Mouse (Mus musculus) spleen, adult 2 months (tissue): ENCODE results near the gene Raet1e. TPM values are rescaled to one million over a fixed set of nuclear protein-coding genes. Genes with fewer than 3 reads are reported as not detected.
A peak's percentile ranks its signal among the peaks of the same experiment; 100 is the strongest.
"Not testable (repeated sequence)": the region's sequence is repeated elsewhere in the genome, so short reads cannot be mapped to it uniquely, and the experiment has no call there.

Experiments
- DNase-seq, 2 experiments: peaks; one replicate each; pipeline versions ENCODE4 v3.0.0 to v3.0.0-alpha.2; 2012 to 2021; ENCODE audit warnings: low spot score in 2 of 2, low read depth in 1 of 2
- H3K27ac ChIP-seq: fragments of 200-500 bp; 2 replicates; pipeline ENCODE4 v1.5.1; 2012; ENCODE audit warnings: low read length, inconsistent platforms; ENCODE audit not compliant: insufficient read depth
- H3K27me3 ChIP-seq: fragments of 200-500 bp; 2 replicates; pipeline ENCODE4 v1.6.1; 2012; ENCODE audit warnings: mild to moderate bottlenecking, moderate library complexity, low read length, inconsistent platforms; ENCODE audit not compliant: control insufficient read depth, insufficient read depth
- H3K36me3 ChIP-seq: fragments of 200-500 bp; 2 replicates; pipeline ENCODE4 v1.6.1; 2012; ENCODE audit warnings: mild to moderate bottlenecking, low read length, inconsistent platforms; ENCODE audit not compliant: control insufficient read depth, insufficient read depth
- H3K4me1 ChIP-seq: fragments of 200-500 bp; 2 replicates; pipeline ENCODE4 v1.6.1; 2011; ENCODE audit warnings: inconsistent platforms; ENCODE audit not compliant: control insufficient read depth, insufficient read depth, insufficient read length
- H3K4me3 ChIP-seq: fragments of 200-500 bp; 2 replicates; pipeline ENCODE4 v1.5.1; 2011; ENCODE audit warnings: mild to moderate bottlenecking, inconsistent platforms; ENCODE audit not compliant: insufficient read depth, insufficient read length; ENCODE audit errors: extremely low read depth
- CTCF ChIP-seq: fragments of 200-500 bp; IDR thresholded peaks from 2 replicates; pipeline ENCODE4 v1.5.1; 2011; ENCODE audit warnings: mild to moderate bottlenecking, inconsistent platforms; ENCODE audit not compliant: insufficient read depth, insufficient read length, insufficient replicate concordance; ENCODE audit errors: extremely low read depth
- POLR2A ChIP-seq: fragments of 200-500 bp; IDR thresholded peaks from 2 replicates; pipeline ENCODE4 v1.6.1; 2011; ENCODE audit warnings: low read depth, low read length, inconsistent platforms
- WGBS: fragments of 180-500 bp; shearing (Covaris S2); methylation state at CpG from one replicate; pipeline ENCODE4 v1.1.7; 2018; 5-methylcytosine and 5-hydroxymethylcytosine counted together
- polyA plus RNA-seq: library from polyadenylated mRNA; depleted of rRNA; stranded (reverse); fragments of >200 nt; gene quantifications from 2 replicates; pipeline ENCODE4 v1.2.3, GENCODE M21; 2012

Raet1e gene
- polyA plus RNA-seq, 1 experiment: 0.14 TPM

GRCm38 (mm10) chr10:22154871-22155799, 3.2 kb upstream of the Raet1e start:
- no peak for DNase-seq
- Histone ChIP-seq H3K27me3 (peaks cover 33% of the 10 kb centered on the region), H3K27ac (no peak overlapping the region), H3K4me1 (peaks cover 14% of the 10 kb centered on the region), H3K4me3 (no peak overlapping the region), H3K36me3 (no peaks in the 10 kb centered on the region)
- WGBS: 40% methylated on average over 3 of the region's 3 CpGs
- TF ChIP-seq POLR2A: no peak
- TF ChIP-seq CTCF: no peak

GRCm38 (mm10) chr10:22159131-22159561, 777 bp downstream of the Raet1e start:
- H3K36me3 ChIP-seq: no peaks in the 10 kb centered on the region
- H3K27me3 ChIP-seq: peaks cover 20% of the 10 kb centered on the region
- H3K27ac ChIP-seq: no peak overlapping the region
- no peak overlapping the region for H3K4me3 ChIP-seq
- 4% methylated on average over 24 of the region's 24 CpGs for WGBS
- no peak for DNase-seq
- peaks cover 5% of the 10 kb centered on the region for H3K4me1 ChIP-seq
- TF ChIP-seq CTCF (no peak), POLR2A (no peak)

GRCm38 (mm10) chr10:22159581-22160140, 1.3 kb downstream of the Raet1e start:
- no peak overlapping the region for H3K27ac ChIP-seq
- peaks cover 4% of the 10 kb centered on the region for H3K4me1 ChIP-seq
- peaks cover 18% of the 10 kb centered on the region for H3K27me3 ChIP-seq
- DNase-seq: no peak
- WGBS: 19% methylated on average over 23 of the region's 23 CpGs
- no peak overlapping the region for H3K4me3 ChIP-seq
- no peaks in the 10 kb centered on the region for H3K36me3 ChIP-seq
- no peak for TF ChIP-seq CTCF

- H3K4me1 ChIP-seq, H3K36me3 ChIP-seq, H3K4me3 ChIP-seq, H3K27ac ChIP-seq, H3K27me3 ChIP-seq, DNase-seq: not testable (repeated sequence)
- 14% methylated on average over 9 of the region's 9 CpGs for WGBS
These were observed 4.9 kb downstream of the Raet1e start for GRCm38 (mm10) chr10:22163279-22163678.

GRCm38 (mm10) chr10:22163705-22164583, 5.6 kb downstream of the Raet1e start:
- peak in 1 of 2 experiments; percentile 69 for DNase-seq
- WGBS: 35% methylated on average over 16 of the region's 16 CpGs
- not testable (repeated sequence) for H3K4me1 ChIP-seq, H3K27ac ChIP-seq, H3K27me3 ChIP-seq, H3K4me3 ChIP-seq, H3K36me3 ChIP-seq
- TF ChIP-seq CTCF: peak; percentile 12; the same call in 1 of the 2 replicates

- H3K27ac ChIP-seq, DNase-seq, H3K4me3 ChIP-seq, H3K36me3 ChIP-seq, H3K27me3 ChIP-seq, H3K4me1 ChIP-seq: not testable (repeated sequence)
- WGBS: 35% methylated on average over 5 of the region's 5 CpGs
These were observed 7.1 kb downstream of the Raet1e start for GRCm38 (mm10) chr10:22165328-22166003.

GRCm38 (mm10) chr10:22166025-22166424, 7.7 kb downstream of the Raet1e start:
- not testable (repeated sequence) for H3K4me3 ChIP-seq, H3K27ac ChIP-seq, DNase-seq, H3K4me1 ChIP-seq, H3K36me3 ChIP-seq, H3K27me3 ChIP-seq
- WGBS: 46% methylated on average over 2 of the region's 2 CpGs

- not testable (repeated sequence) for H3K27ac ChIP-seq, H3K36me3 ChIP-seq, DNase-seq, H3K4me1 ChIP-seq, H3K4me3 ChIP-seq, H3K27me3 ChIP-seq
- 85% methylated on average over 1 of the region's 1 CpGs for WGBS
These were observed 8.7 kb downstream of the Raet1e start for GRCm38 (mm10) chr10:22167061-22167460.

- not testable (repeated sequence) for H3K4me1 ChIP-seq, H3K4me3 ChIP-seq, H3K36me3 ChIP-seq, H3K27me3 ChIP-seq, DNase-seq, H3K27ac ChIP-seq
These were observed 10.7 kb downstream of the Raet1e start for GRCm38 (mm10) chr10:22169116-22169515.
